Mouse (Mus musculus) brain, embryonic 14.5 days (tissue): ENCODE measurements around the gene Olfr514. TPM values are rescaled to one million over a fixed set of nuclear protein-coding genes. Genes with fewer than 3 reads are reported as not detected.

Experiments used
- DNase-seq: peaks from one replicate; pipeline ENCODE4 v3.0.0-alpha.2; 2011; ENCODE audit warnings: low read depth
- CTCF ChIP-seq: fragments of 200-500 bp; IDR thresholded peaks from 2 replicates; pipeline ENCODE4 v1.5.1; 2012; ENCODE audit warnings: inconsistent platforms, mild to moderate bottlenecking, moderate library complexity, borderline replicate concordance; ENCODE audit not compliant: insufficient read depth, insufficient read length; ENCODE audit errors: extremely low read depth
- POLR2A ChIP-seq: fragments of 200-500 bp; IDR thresholded peaks from 2 replicates; pipeline ENCODE4 v1.6.1; 2012; ENCODE audit warnings: mild to moderate bottlenecking, inconsistent platforms, borderline replicate concordance; ENCODE audit not compliant: poor library complexity, insufficient read depth, insufficient read length, severe bottlenecking; ENCODE audit errors: extremely low read depth
- polyA plus RNA-seq: library from polyadenylated mRNA; depleted of rRNA; stranded (reverse); fragments of >200 nt; gene quantifications from 2 replicates; pipeline ENCODE4 v1.2.3, GENCODE M21; 2012; rRNA removed

Gene Olfr514
- not detected in 2 replicates for polyA plus RNA-seq

- TF ChIP-seq CTCF: no peak
- TF ChIP-seq POLR2A: no peak
- no peak for DNase-seq
These were observed at the start of gene Olfr514 for GRCm38 (mm10) chr7:108825897-108826296. Gene Olfr514, minus strand, starts transcription at chr7:108825997.

- TF ChIP-seq POLR2A (no peak), CTCF (no peak)
- DNase-seq: no peak
These were observed 46.5 kb upstream of the Olfr514 start, which contains the start of gene Olfr517 for GRCm38 (mm10) chr7:108872279-108872678. Gene Olfr517, minus strand, starts transcription at chr7:108872379.

GRCm38 (mm10) chr7:108850429-108850828 is 24.6 kb upstream of the Olfr514 start, which contains the start of gene Olfr516:
Gene Olfr516, minus strand, starts transcription at chr7:108850529.
- TF ChIP-seq POLR2A: no peak
- no peak for TF ChIP-seq CTCF
- no peak for DNase-seq

GRCm38 (mm10) chr7:108814593-108815215 is 11.1 kb downstream of the Olfr514 start:
- peak; percentile 62; the same call in 1 of the 2 replicates for TF ChIP-seq CTCF
- peak; percentile 74 for DNase-seq

- peak; percentile 5 for DNase-seq
- TF ChIP-seq CTCF (no peak), POLR2A (no peak)
These were observed 28.4 kb downstream of the Olfr514 start for GRCm38 (mm10) chr7:108797205-108797933.

Other genes starting within 250 kb of the Olfr514 start
- 0.01 TPM in 1 of 2 replicates, not detected in the other for gene Olfr506, start 215.2 kb downstream of the Olfr514 start, polyA plus RNA-seq
- gene Olfr507, start 204.2 kb downstream of the Olfr514 start, polyA plus RNA-seq: not detected in 2 replicates
- gene Olfr508, start 196.0 kb downstream of the Olfr514 start, polyA plus RNA-seq: not detected in 2 replicates
- not detected in 2 replicates for gene Olfr509, start 174.1 kb downstream of the Olfr514 start, polyA plus RNA-seq
- not detected in 2 replicates for gene Olfr510, start 159.6 kb downstream of the Olfr514 start, polyA plus RNA-seq
- not detected in 2 replicates for gene Olfr512, start 112.7 kb downstream of the Olfr514 start, polyA plus RNA-seq
- not detected in 2 replicates for gene Olfr513, start 75.0 kb downstream of the Olfr514 start, polyA plus RNA-seq
- not detected in 2 replicates for gene Olfr516, start 24.5 kb upstream of the Olfr514 start, polyA plus RNA-seq
- not detected in 2 replicates for gene Olfr517, start 46.4 kb upstream of the Olfr514 start, polyA plus RNA-seq
- not detected in 2 replicates for gene Olfr518, start 59.0 kb upstream of the Olfr514 start, polyA plus RNA-seq
- not detected in 2 replicates for gene Olfr519, start 68.4 kb upstream of the Olfr514 start, polyA plus RNA-seq
- not detected in 2 replicates for gene Nlrp10, start 104.2 kb upstream of the Olfr514 start, polyA plus RNA-seq
- 91.2 and 150 TPM in 2 replicates for gene Eif3f, start 108.4 kb upstream of the Olfr514 start, polyA plus RNA-seq
- gene Tub, start 124.3 kb upstream of the Olfr514 start, polyA plus RNA-seq: 109 and 143 TPM in 2 replicates